Mouse (Mus musculus) layer of hippocampus, adult 6 months (tissue): ENCODE measurements around the gene Fsip1. TPM values are rescaled to one million over a fixed set of nuclear protein-coding genes. Genes with fewer than 3 reads are reported as not detected.

Experiments used
- long read RNA-seq, 2 experiments: library from polyadenylated mRNA; unstranded; transcript quantifications; one replicate each; pipeline ENCODE4 v2.0.0; 2019 to 2020
- microRNA-seq: library from miRNA; unstranded; fragments of <30 nt; microRNA quantifications from one replicate; pipeline ENCODE4 v1.2.0, GENCODE M21; 2020
- polyA plus RNA-seq: library from polyadenylated mRNA; unstranded; fragments of <200 nt; fragmentation: Nextera tagmentation; gene quantifications from 2 replicates; pipeline ENCODE4 v1.2.3, GENCODE M21; 2021

The Fsip1 gene
- polyA plus RNA-seq = 0.45 and 1.1 TPM in 2 replicates
- long read RNA-seq, experiment 1, partial matches to known transcripts = 0 of 1 reads
- long read RNA-seq, experiment 1, other reads (novel, unspliced or antisense) = 0 of 1 reads
- long read RNA-seq, experiment 2, partial matches to known transcripts = 0 of 3 reads
- long read RNA-seq, experiment 2, other reads (novel, unspliced or antisense) = 2 of 3 reads

DNA sequence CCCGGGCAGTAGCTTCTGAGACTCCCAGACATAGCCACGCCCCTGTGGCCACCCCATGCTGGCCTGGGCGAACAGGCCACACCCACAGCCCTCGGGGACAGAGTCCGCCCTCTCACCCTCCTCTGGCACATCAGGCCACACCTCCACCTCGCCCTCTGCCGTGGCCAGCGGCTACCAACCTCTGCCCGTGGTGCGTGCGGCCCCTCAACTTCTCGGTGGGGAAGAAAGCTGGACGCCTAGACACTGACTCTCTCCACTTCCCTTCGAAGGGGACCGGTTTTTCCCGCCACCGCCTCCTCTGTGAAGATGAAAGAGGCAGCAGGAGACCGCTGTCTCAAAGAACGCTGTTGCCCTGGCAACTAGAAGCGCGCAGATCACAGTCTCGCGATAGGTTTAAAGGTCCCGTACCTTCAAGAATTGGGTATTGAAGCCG lies at the start of gene Fsip1:
Fsip1 (minus strand) TSS at position 346 of the 433 bp plus-strand sequence.

DNA sequence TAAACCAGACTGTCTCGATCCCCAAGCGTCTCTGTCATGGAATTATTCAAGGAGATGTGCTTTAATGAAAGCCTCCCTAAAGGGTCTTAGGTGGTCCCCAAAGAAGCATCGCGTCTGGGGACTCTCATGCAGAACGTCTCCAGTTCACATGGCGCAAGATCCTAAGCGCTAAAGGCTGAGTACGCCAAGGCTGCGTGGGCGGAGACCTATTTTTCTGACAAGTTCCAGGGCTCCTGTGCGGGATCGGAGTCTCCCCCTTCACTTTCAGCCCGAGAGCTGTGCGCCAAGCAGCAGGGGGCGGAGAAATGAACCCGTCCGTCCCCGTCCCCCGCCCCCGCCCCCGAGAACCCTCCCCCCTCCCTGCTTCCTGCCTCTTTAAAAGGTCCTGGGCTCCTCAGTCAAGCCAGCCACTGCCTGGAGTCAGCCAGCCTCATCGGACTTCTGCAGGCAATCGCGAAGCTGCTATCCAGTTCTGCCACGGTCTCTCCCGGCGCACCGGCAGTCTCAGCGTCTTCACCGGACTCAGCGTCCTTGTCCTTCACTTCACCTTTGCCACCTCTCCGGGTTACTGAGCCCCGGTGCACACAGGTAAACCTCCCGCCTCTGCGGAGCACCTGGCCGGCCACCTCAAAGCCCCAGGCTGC lies 145.2 kb downstream of the Fsip1 start, which contains the start of gene Thbs1:
Thbs1 (plus strand) TSS at position 389 of the 644 bp plus-strand sequence.

Small RNA genes within 50 kb of the gene (microRNA-seq; reads per million reads assigned to microRNA genes)
- not detected for gene Gm22800

Other genes starting within 250 kb of the Fsip1 start
- gene Thbs1, start 145.1 kb downstream of the Fsip1 start, polyA plus RNA-seq = 0.31 and 0.51 TPM in 2 replicates
- 5.1 and 5.3 TPM in 2 replicates for gene Gpr176, start 116.5 kb upstream of the Fsip1 start, polyA plus RNA-seq
- gene Eif2ak4, start 131.7 kb upstream of the Fsip1 start, polyA plus RNA-seq = 3.2 and 4.2 TPM in 2 replicates
- 582 and 588 TPM in 2 replicates for gene Srp14, start 222.7 kb upstream of the Fsip1 start, polyA plus RNA-seq